Mouse (Mus musculus): ENCODE measurements around the gene Rasd1. TPM values are rescaled to one million over a fixed set of nuclear protein-coding genes. Genes with fewer than 3 reads are reported as not detected.
A peak's percentile ranks its signal among the peaks of the same experiment; 100 is the strongest.

Gene Rasd1
- total and polyA plus RNA-seq, 3 experiments, result 0.06 TPM; not detected in 2

GRCm38 (mm10) chr11:59921265-59921664, 43.5 kb downstream of the Rasd1 start:
- Histone ChIP-seq H3K27me3 (ENCODE audit: control insufficient read depth in 1 of 2, insufficient read depth in 2 of 2, low read length in 2 of 2) (no peaks in the 10 kb centered on the region; a peak in 1 of 4 replicates), H3K9me3 (replicated peaks; ENCODE audit: insufficient read depth, low read length) (no peaks in the 10 kb centered on the region), H3K9ac (ENCODE audit: control insufficient read depth, low read depth, low read length, poor library complexity, severe bottlenecking) (no peak overlapping the region), H3K4me1 (ENCODE audit: control insufficient read depth in 1 of 2, insufficient read depth in 2 of 2, low read length in 2 of 2) (peaks cover 32 to 49% of the 10 kb centered on the region in 2 experiments), H3K27ac (ENCODE audit: control insufficient read depth, low read depth, low read length) (no peak overlapping the region), H3K36me3 (ENCODE audit: control insufficient read depth in 1 of 2, insufficient read depth in 2 of 2, low read length in 2 of 2) (peaks cover 0 to 38% of the 10 kb centered on the region in 2 experiments; a peak in 2 of 4 replicates), H3K4me3 (ENCODE audit: control insufficient read depth in 1 of 2, insufficient read depth in 1 of 2, low read depth in 2 of 2, low read length in 2 of 2) (no peak overlapping the region), H3K79me2 (ENCODE audit: control insufficient read depth, insufficient read depth, low read length, poor library complexity) (no peaks in the 10 kb centered on the region)
- peak; percentile 48 for DNase-seq (ENCODE audit: low read depth, low spot score)
- TF ChIP-seq JUND (IDR thresholded peaks at IDR 0.05; ENCODE audit: low read depth, low read length), result no peak
- no peak for TF ChIP-seq TBP (IDR thresholded peaks at IDR 0.05; ENCODE audit: low read depth, low read length)
- TF ChIP-seq USF1 (IDR thresholded peaks at IDR 0.05; ENCODE audit: low read depth, low read length), result peak; percentile 76
- no peak for TF ChIP-seq GATA1 (IDR thresholded peaks at IDR 0.05; ENCODE audit: low read depth, low read length)
- TF ChIP-seq SMC3 (IDR thresholded peaks at IDR 0.05; ENCODE audit: low read depth, low read length), result no peak
- no peak for TF ChIP-seq MEF2A (IDR thresholded peaks at IDR 0.05; ENCODE audit: extremely low read depth, insufficient replicate concordance, low read depth, low read length, poor library complexity, severe bottlenecking)
- no peak for TF ChIP-seq EP300 (IDR thresholded peaks at IDR 0.05; ENCODE audit: low read depth in 1 of 2, low read length in 2 of 2)
- TF ChIP-seq ZKSCAN1 (IDR thresholded peaks at IDR 0.05; ENCODE audit: low read depth, low read length), result no peak

DNA sequence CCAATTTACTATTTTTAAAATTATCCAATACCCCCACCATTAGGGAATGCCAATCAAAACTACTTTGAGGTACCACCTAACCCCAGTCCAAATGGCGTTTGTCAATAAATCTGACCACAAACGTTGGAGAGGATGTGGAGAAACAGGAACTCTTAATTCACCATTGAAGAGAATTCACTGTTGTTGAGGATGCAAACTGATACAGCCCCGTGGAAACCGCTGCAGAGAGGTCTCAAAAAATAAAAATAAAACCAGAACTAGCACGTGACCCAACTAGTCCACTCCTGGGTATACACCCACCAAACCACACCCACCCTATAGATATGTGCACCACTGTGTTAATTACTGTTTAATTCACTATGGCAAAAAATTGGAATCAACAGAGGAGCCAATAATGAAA, 44.4 kb downstream of the Rasd1 start:
- no peak for TF ChIP-seq POLR2A (IDR thresholded peaks at IDR 0.05; ENCODE audit: control insufficient read depth in 1 of 2, insufficient read depth in 1 of 2, low read depth in 1 of 2, low read length in 2 of 2, poor library complexity in 1 of 2)
- peak; percentile 74 for TF ChIP-seq MXI1 (IDR thresholded peaks at IDR 0.05; ENCODE audit: low read depth, low read length)
- TF ChIP-seq ZC3H11A (IDR thresholded peaks at IDR 0.05; ENCODE audit: low read depth, low read length), result no peak
- TF ChIP-seq HCFC1 (IDR thresholded peaks at IDR 0.05; ENCODE audit: low read depth, low read length), result 0 out of 2 replicates have a peak, but pooled peaks have one; percentile 12
- TF ChIP-seq MAFK (IDR thresholded peaks at IDR 0.05; ENCODE audit: borderline replicate concordance, low read depth, low read length), result no peak
- TF ChIP-seq RCOR1 (IDR thresholded peaks at IDR 0.05; ENCODE audit: low read depth, low read length), result peak; percentile 19; the same call in 1 of the 2 replicates
- TF ChIP-seq USF1 (IDR thresholded peaks at IDR 0.05; ENCODE audit: low read depth, low read length), result peak; percentile 91
- TF ChIP-seq BHLHE40 (IDR thresholded peaks at IDR 0.05; ENCODE audit: borderline replicate concordance, low read depth, low read length), result peak; percentile 69
- TF ChIP-seq RAD21 (IDR thresholded peaks at IDR 0.05; ENCODE audit: low read depth, low read length), result no peak
- TF ChIP-seq MYC (IDR thresholded peaks at IDR 0.05; ENCODE audit: low read depth, low read length), result 0 out of 2 replicates have a peak, but pooled peaks have one; percentile 18
- no peak for TF ChIP-seq ETS1 (IDR thresholded peaks at IDR 0.05; ENCODE audit: low read depth, low read length)
- no peak for TF ChIP-seq UBTF (IDR thresholded peaks at IDR 0.05; ENCODE audit: borderline replicate concordance, insufficient read depth, low read depth, low read length)
- peak; percentile 71; the same call in 1 of the 2 replicates for TF ChIP-seq SIN3A (IDR thresholded peaks at IDR 0.05; ENCODE audit: low read length)
- peak in 1 of 2 experiments; percentile 53; a peak in 1 of 4 replicates for TF ChIP-seq USF2 (IDR thresholded peaks at IDR 0.05; ENCODE audit: borderline replicate concordance in 1 of 2, insufficient read depth in 1 of 2, low read depth in 1 of 2, low read length in 2 of 2)
- TF ChIP-seq EP300 (IDR thresholded peaks at IDR 0.05; ENCODE audit: low read depth in 1 of 2, low read length in 2 of 2), result peak; percentile 30 to 35; a peak in 1 of 4 replicates
- peak; percentile 19; the same call in 1 of the 2 replicates for TF ChIP-seq NELFE (IDR thresholded peaks at IDR 0.05; ENCODE audit: low read depth, low read length)
- no peak for TF ChIP-seq POLR2AphosphoS2 (IDR thresholded peaks at IDR 0.05; ENCODE audit: low read length)
- no peak for TF ChIP-seq GATA1 (IDR thresholded peaks at IDR 0.05; ENCODE audit: low read depth, low read length)
- TF ChIP-seq TBP (IDR thresholded peaks at IDR 0.05; ENCODE audit: low read depth, low read length), result no peak
- TF ChIP-seq MAZ (IDR thresholded peaks at IDR 0.05; ENCODE audit: low read depth, low read length), result no peak
- TF ChIP-seq CHD1 (IDR thresholded peaks at IDR 0.05; ENCODE audit: low read depth, low read length), result 0 out of 2 replicates have a peak, but pooled peaks have one; percentile 55
- peak; percentile 82 for TF ChIP-seq MAX (IDR thresholded peaks at IDR 0.05; ENCODE audit: low read length)
- TF ChIP-seq SMC3 (IDR thresholded peaks at IDR 0.05; ENCODE audit: low read depth, low read length), result no peak
- TF ChIP-seq ZKSCAN1 (IDR thresholded peaks at IDR 0.05; ENCODE audit: low read depth, low read length), result no peak
- TF ChIP-seq CTCF (IDR thresholded peaks at IDR 0.05 in 2 of 3, conservative IDR thresholded peaks at IDR 0.05 in 1 of 3; ENCODE audit: control insufficient read depth in 1 of 3, insufficient read depth in 1 of 3, low read depth in 2 of 3, low read length in 3 of 3, poor library complexity in 1 of 3, severe bottlenecking in 1 of 3), result no peak
- Histone ChIP-seq H3K9me3 (replicated peaks; ENCODE audit: insufficient read depth, low read length) (no peaks in the 10 kb centered on the region), H3K27me3 (ENCODE audit: control insufficient read depth in 1 of 2, insufficient read depth in 2 of 2, low read length in 2 of 2) (no peaks in the 10 kb centered on the region), H3K36me3 (ENCODE audit: control insufficient read depth in 1 of 2, insufficient read depth in 2 of 2, low read length in 2 of 2) (peaks cover 0 to 38% of the 10 kb centered on the region in 2 experiments; a peak in 2 of 4 replicates), H3K9ac (ENCODE audit: control insufficient read depth, low read depth, low read length, poor library complexity, severe bottlenecking) (no peak overlapping the region), H3K4me3 (ENCODE audit: control insufficient read depth in 1 of 2, insufficient read depth in 1 of 2, low read depth in 2 of 2, low read length in 2 of 2) (peak overlapping the region; percentile 6 to 38; a peak in 3 of 4 replicates), H3K79me2 (ENCODE audit: control insufficient read depth, insufficient read depth, low read length, poor library complexity) (no peaks in the 10 kb centered on the region), H3K4me1 (ENCODE audit: control insufficient read depth in 1 of 2, insufficient read depth in 2 of 2, low read length in 2 of 2) (peaks cover 32 to 49% of the 10 kb centered on the region in 2 experiments), H3K27ac (ENCODE audit: control insufficient read depth, low read depth, low read length) (peak overlapping the region; percentile 72)
- peak; percentile 67 for DNase-seq (ENCODE audit: low read depth, low spot score)
